Mouse (Mus musculus): ENCODE results near the gene Ndufs2.

DNA sequence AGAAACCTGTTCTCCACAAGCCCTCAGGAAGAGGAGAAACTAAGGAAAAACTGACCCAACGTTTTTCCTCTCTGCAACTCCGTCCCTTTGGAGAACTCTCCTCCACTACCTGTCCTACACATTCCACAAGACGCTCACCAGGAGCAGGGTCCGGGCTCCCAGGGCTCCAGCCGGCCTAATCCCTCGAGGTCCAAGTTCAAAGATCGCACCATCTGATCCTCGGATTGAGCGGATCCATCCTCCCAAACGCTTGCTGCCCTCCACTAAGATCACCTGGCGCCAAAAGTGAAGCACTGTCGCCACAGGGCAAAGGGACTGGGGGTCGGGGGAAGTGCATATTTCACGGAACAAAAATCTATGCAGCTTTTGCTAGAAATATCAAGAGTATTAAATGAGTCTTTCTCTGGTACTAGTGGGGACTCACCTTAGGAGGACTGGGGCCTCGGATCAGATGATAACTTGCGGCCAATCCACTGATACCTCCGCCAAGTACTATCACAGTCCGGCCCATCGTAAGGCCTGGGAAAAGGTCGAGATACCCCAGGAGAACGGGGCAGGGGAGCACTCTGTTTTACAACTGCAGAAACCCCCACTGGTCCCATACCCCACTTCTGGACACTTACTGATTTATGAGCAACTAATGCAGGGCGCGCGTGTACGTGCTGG lies 29.2 kb upstream of the Ndufs2 start:
- TF ChIP-seq CTCF (IDR thresholded peaks at IDR 0.05; ENCODE audit: low read depth, low read length) (no peak), GATA1 (IDR thresholded peaks at IDR 0.05; ENCODE audit: borderline replicate concordance, low read length) (no peak), POLR2AphosphoS5 (IDR thresholded peaks at IDR 0.05; ENCODE audit: insufficient replicate concordance, low read depth, low read length) (no peak), TAL1 (conservative IDR thresholded peaks at IDR 0.05; ENCODE audit: low read depth, low read length) (no peak)

Measured in G1E (cell line).